Mouse (Mus musculus): Measurements from ENCODE around the gene Cryzl2. TPM values are rescaled to one million over a fixed set of nuclear protein-coding genes. Genes with fewer than 3 reads are reported as not detected.

Gene Cryzl2
- polyA plus RNA-seq, 1 experiment = 0.15 TPM

DNA sequence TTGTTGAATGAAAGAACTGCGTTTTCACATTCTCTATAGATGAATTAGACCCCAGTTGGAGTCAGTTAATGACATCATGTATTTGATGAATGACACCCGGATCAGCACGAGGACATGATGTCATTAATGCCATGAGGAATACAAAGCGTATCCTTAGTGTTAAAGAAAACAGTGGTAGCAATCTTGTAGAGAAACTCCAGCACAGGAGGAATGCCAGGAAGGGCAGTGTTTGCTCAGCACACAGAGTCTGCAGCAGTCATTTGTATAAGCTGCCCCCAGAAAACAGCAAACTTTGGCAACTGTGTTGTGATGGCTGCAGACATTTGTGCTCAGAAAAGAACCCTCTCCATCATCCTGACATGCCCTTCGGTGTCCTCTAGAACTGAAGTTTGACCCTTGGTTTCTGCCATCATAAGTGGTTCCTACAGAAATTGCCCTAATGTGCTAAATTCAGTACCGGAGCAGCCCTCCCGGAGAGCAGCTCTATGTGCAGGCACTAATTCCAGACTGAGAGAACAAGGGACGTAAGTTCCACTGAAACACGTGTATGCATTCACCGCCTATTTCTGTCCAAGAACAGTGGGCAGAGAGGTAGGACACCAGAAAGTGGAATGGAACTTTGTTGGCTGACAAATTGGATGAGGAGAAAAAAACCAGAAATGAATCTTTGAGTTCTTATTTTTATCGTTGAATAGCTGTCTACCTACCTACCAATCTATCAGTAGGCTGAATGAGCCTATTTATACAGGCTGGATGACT lies 54.5 kb downstream of the Cryzl2 start:
- no peak overlapping the region for H3K4me3 ChIP-seq (replicated peaks)
- no peaks in the 10 kb centered on the region; the same call in 1 of the 2 replicates for H3K4me1 ChIP-seq (ENCODE audit: control insufficient read depth)
- H3K27me3 ChIP-seq (ENCODE audit: control insufficient read depth) = no peaks in the 10 kb centered on the region
- H3K36me3 ChIP-seq (ENCODE audit: control insufficient read depth) = no peaks in the 10 kb centered on the region
- TF ChIP-seq TAL1 (IDR thresholded peaks at IDR 0.05; ENCODE audit: low read length) = no peak
- no peak for TF ChIP-seq GATA1 (IDR thresholded peaks at IDR 0.05; ENCODE audit: low read length)
- no peaks in the 10 kb centered on the region for H3K9me3 ChIP-seq (ENCODE audit: control insufficient read depth, low read length)

DNA sequence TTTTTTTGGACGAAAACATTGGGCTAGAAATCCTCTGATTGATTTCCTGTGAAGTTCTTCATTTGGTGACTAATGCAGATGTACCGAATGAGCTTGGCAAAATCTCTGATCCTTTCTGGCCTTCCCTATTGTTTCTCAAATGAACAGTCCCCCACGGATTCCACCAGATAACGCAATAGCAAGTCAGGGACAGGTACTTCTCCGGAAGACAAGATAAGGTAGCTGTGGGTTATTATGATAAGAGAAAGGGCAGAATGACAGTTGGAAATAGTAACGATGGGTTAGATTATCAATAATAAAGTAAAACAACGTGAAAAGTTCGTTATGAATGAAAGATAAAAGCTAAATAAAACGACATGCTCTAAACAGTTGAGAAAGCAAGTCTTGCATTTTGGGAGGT lies 55.2 kb downstream of the Cryzl2 start:
- Histone ChIP-seq H3K27me3 (ENCODE audit: control insufficient read depth) (no peaks in the 10 kb centered on the region), H3K9me3 (ENCODE audit: control insufficient read depth, low read length) (no peaks in the 10 kb centered on the region), H3K4me3 (replicated peaks) (no peak overlapping the region), H3K4me1 (ENCODE audit: control insufficient read depth) (no peaks in the 10 kb centered on the region; the same call in 1 of the 2 replicates), H3K36me3 (ENCODE audit: control insufficient read depth) (no peaks in the 10 kb centered on the region)
- no peak for TF ChIP-seq TAL1 (IDR thresholded peaks at IDR 0.05; ENCODE audit: low read length)
- TF ChIP-seq GATA1 (IDR thresholded peaks at IDR 0.05; ENCODE audit: low read length) = no peak

DNA sequence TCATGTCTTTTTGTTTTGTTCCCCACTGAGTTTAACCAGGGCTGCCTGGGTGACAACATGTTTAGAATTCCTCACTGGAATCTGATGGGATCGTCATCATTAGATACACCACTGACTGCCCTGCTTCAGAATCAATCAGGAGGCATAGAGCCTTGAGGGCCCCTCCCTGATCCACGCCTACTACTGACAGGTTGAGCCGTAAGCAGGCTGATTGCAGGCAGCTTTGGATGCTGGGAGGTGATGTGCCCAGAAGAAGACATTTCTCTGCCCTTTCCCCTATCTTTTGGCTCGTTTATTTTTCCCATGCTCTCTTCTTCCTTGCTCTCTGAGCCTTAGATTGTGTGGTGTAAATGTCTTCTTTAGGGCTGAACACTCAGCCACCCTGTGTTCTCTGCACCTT lies 55.9 kb downstream of the Cryzl2 start:
- TF ChIP-seq GATA1 (IDR thresholded peaks at IDR 0.05; ENCODE audit: low read length) (no peak), TAL1 (IDR thresholded peaks at IDR 0.05; ENCODE audit: low read length) (no peak)
- Histone ChIP-seq H3K9me3 (ENCODE audit: control insufficient read depth, low read length) (no peaks in the 10 kb centered on the region), H3K36me3 (ENCODE audit: control insufficient read depth) (no peaks in the 10 kb centered on the region), H3K4me3 (replicated peaks) (no peak overlapping the region), H3K4me1 (ENCODE audit: control insufficient read depth) (no peaks in the 10 kb centered on the region; the same call in 1 of the 2 replicates), H3K27me3 (ENCODE audit: control insufficient read depth) (no peaks in the 10 kb centered on the region)

DNA sequence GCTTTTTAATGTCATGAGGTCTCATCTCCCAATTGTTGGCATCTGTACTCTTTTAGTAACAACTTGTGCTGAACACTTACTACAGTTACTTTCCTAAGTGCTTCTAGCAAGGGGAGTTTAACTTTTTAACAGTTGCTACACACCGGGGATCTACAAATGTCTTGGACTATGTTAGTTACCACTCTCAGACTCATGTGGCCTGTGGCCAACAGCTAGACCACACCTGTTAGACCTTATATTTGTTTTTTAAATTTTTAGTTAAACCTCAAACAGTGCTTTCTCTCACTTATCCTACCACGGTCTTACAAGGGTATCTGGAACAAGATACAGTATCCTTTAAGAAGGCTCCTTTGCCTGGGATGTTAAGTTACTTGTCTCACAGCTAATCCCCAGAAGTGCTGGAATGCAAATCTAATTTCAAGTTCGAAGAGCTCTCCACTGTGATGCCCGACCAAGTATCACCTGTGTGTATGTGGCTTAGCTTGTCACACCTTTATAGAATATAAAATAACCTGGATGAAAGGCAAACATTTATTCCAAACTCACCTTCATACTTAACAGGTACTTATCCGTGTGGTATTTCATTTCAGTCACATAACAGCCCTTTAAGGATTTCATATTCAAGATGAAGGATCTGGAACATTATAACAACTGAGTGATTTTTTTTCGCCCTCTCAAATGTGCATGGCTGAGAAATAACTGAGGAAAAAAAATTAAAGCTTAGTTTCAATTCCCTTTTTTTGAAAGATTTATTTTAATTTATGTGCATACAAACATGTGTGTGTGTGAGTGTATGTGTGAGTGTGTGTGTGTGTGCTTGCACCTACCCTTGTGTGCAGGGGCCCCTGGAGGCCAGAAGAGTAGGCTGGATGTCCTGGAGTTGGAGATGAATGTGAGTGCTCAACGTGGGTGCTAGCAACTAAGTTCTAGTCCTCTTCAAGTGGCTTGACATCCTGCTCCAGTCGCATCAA lies 58.7 kb downstream of the Cryzl2 start:
- Histone ChIP-seq H3K27me3 (ENCODE audit: control insufficient read depth) (no peaks in the 10 kb centered on the region), H3K36me3 (ENCODE audit: control insufficient read depth) (no peaks in the 10 kb centered on the region), H3K4me3 (replicated peaks) (no peak overlapping the region), H3K9me3 (ENCODE audit: control insufficient read depth, low read length) (no peaks in the 10 kb centered on the region), H3K4me1 (ENCODE audit: control insufficient read depth) (no peaks in the 10 kb centered on the region; the same call in 1 of the 2 replicates)
- TF ChIP-seq GATA1 (IDR thresholded peaks at IDR 0.05; ENCODE audit: low read length) = no peak
- no peak for TF ChIP-seq TAL1 (IDR thresholded peaks at IDR 0.05; ENCODE audit: low read length)

DNA sequence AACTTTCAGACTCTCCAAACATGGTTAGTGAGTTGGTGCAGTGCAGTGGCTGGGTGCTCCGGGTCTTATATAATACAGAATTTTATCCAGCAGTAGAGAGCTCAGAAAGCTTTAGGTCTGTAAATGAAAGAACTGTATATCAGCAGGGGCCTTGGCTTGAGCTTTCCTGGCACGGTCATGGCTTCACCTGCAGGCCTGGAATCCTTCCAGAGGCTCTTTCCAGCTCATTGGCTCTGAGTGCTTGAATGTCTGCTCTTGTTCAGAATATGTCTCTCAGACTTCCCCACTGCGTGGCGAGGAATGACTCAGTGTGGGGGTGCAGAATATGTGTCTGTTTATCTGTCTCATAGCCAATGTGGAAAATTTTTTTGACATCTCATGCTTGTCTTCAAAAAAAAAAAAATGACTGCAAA lies 59.7 kb downstream of the Cryzl2 start:
- H3K36me3 ChIP-seq (ENCODE audit: control insufficient read depth) = no peaks in the 10 kb centered on the region
- H3K9me3 ChIP-seq (ENCODE audit: control insufficient read depth, low read length) = no peaks in the 10 kb centered on the region
- no peaks in the 10 kb centered on the region; the same call in 1 of the 2 replicates for H3K4me1 ChIP-seq (ENCODE audit: control insufficient read depth)
- no peak for TF ChIP-seq GATA1 (IDR thresholded peaks at IDR 0.05; ENCODE audit: low read length)
- no peak for TF ChIP-seq TAL1 (IDR thresholded peaks at IDR 0.05; ENCODE audit: low read length)
- H3K4me3 ChIP-seq (replicated peaks) = no peak overlapping the region
- H3K27me3 ChIP-seq (ENCODE audit: control insufficient read depth) = no peaks in the 10 kb centered on the region

DNA sequence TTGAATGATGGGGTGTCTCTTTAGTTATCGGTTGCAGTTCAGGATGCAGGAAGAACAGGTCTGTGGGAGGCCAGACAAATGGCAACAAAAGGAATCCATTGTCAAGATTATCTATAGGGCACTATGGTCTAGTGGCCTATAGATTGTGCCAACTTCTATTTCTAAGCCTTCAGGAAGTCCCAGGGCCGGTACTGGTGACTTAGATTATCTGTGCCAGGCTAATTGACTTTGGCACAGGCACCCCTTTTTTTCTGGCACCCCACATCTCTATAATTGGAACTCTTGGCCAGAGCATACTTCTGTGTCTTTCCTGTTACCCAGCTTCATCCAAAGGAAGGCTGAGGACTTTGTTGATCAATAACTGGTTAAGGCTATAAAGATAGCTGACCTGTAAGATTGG lies 61.0 kb downstream of the Cryzl2 start:
- Histone ChIP-seq H3K4me3 (replicated peaks) (no peak overlapping the region), H3K9me3 (ENCODE audit: control insufficient read depth, low read length) (no peaks in the 10 kb centered on the region), H3K4me1 (ENCODE audit: control insufficient read depth) (no peaks in the 10 kb centered on the region; the same call in 1 of the 2 replicates), H3K27me3 (ENCODE audit: control insufficient read depth) (no peaks in the 10 kb centered on the region), H3K36me3 (ENCODE audit: control insufficient read depth) (no peaks in the 10 kb centered on the region)
- TF ChIP-seq TAL1 (IDR thresholded peaks at IDR 0.05; ENCODE audit: low read length) (no peak), GATA1 (IDR thresholded peaks at IDR 0.05; ENCODE audit: low read length) (no peak)

DNA sequence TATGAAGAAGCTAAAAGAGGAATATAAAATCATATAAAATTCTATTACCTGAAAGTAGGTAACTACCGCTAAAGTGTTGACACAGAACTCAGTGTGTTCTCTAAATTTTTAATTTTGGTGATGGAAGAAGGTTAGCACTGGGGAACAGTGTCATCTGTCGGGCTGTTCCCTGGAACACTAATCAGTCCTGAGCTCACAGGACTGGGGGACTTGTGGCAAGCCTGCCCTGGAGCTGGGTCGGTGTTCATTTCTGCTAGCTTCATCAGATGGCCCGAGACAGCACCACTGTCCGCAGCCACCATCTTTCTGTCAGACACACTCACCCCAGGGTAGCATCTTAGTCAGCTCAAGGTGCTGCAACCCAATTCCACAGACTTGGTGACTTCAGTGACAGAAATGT lies 63.9 kb downstream of the Cryzl2 start:
- H3K4me3 ChIP-seq (replicated peaks) = no peak overlapping the region
- TF ChIP-seq TAL1 (IDR thresholded peaks at IDR 0.05; ENCODE audit: low read length) = no peak
- TF ChIP-seq GATA1 (IDR thresholded peaks at IDR 0.05; ENCODE audit: low read length) = no peak
- no peaks in the 10 kb centered on the region for H3K27me3 ChIP-seq (ENCODE audit: control insufficient read depth)
- no peaks in the 10 kb centered on the region for H3K36me3 ChIP-seq (ENCODE audit: control insufficient read depth)
- H3K4me1 ChIP-seq (ENCODE audit: control insufficient read depth) = no peaks in the 10 kb centered on the region
- no peaks in the 10 kb centered on the region for H3K9me3 ChIP-seq (ENCODE audit: control insufficient read depth, low read length)

DNA sequence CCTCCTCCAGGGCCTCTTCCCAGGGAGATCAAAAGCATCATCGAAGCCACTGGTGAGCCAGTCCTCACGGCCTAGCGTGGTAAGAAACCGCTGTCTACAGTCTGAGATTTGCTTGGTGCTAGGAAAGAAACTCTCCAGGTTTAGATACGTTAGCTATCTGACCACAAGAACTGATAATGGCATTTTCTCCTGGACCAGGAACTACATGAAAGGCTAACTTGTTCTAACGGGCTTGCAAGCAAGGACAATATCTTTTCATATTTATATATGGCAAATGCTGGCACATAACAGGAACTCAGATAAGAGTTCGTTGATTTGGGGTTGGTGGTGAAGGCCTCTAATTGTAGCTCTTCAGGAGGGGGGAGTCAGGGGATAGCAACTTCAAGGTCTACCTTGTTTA lies 66.4 kb downstream of the Cryzl2 start:
- no peaks in the 10 kb centered on the region for H3K4me1 ChIP-seq (ENCODE audit: control insufficient read depth)
- H3K9me3 ChIP-seq (ENCODE audit: control insufficient read depth, low read length) = no peaks in the 10 kb centered on the region
- H3K27me3 ChIP-seq (ENCODE audit: control insufficient read depth) = no peaks in the 10 kb centered on the region
- H3K4me3 ChIP-seq (replicated peaks) = no peak overlapping the region
- TF ChIP-seq TAL1 (IDR thresholded peaks at IDR 0.05; ENCODE audit: low read length) (no peak), GATA1 (IDR thresholded peaks at IDR 0.05; ENCODE audit: low read length) (no peak)
- H3K36me3 ChIP-seq (ENCODE audit: control insufficient read depth) = no peaks in the 10 kb centered on the region

All from erythroblast, embryonic 14.5 days (primary cell).